Mouse (Mus musculus) liver, postnatal 0 days (tissue): Measurements from ENCODE around the gene Gatad2a.

Experiments used
- CTCF ChIP-seq: sonication (generic); IDR thresholded peaks from 2 replicates; pipeline ENCODE4 v1.5.1; 2016; ENCODE audit warnings: antibody characterized with exemption, low read depth
- EP300 ChIP-seq: IDR thresholded peaks from 2 replicates; pipeline ENCODE4 v1.6.1; 2016; ENCODE audit warnings: antibody characterized with exemption, low read depth, mild to moderate bottlenecking

- TF ChIP-seq CTCF (no peak), EP300 (no peak)
These were observed 132.0 kb downstream of the Gatad2a start for GRCm38 (mm10) chr8:69864180-69864579.
